In genomic region chr3:52257782-52258441, GRCm38 (mm10) we compare ENCODE assay signal across 8 mouse cellular contexts. TPM values are rescaled to one million over a fixed set of nuclear protein-coding genes. Genes with fewer than 3 reads are reported as not detected.
DNase-seq lines count a peak whose midpoint lies in the region; ATAC-seq and TF ChIP-seq lines count a peak whose summit lies in the region.

No protein-coding gene starts in this region.

- TF ChIP-seq CTCF in testis, adult 2 months (IDR thresholded peaks at IDR 0.05; ENCODE audit: control insufficient read depth, insufficient read depth, insufficient replicate concordance, low read depth, low read length) = peak; percentile 36; the same call in 1 of the 2 replicates

- H3K27ac ChIP-seq in testis, adult 2 months (ENCODE audit: control insufficient read depth, insufficient read depth, low read depth, low read length) = no peak overlapping the region
- H3K27ac ChIP-seq in intestine, embryonic 15.5 days = no peak overlapping the region
- no peak overlapping the region for H3K27ac ChIP-seq in liver, embryonic 13.5 days

- peak; percentile 71 for ATAC-seq in granulocyte monocyte progenitor cell, adult 5-6 weeks (replicated peaks; ENCODE audit: poor library complexity, severe bottlenecking)
- peak; percentile 52; the same call in 1 of the 2 replicates for ATAC-seq in intestine, embryonic 15.5 days
- ATAC-seq in liver, embryonic 13.5 days (ENCODE audit: low read depth) = no peak

- no peak for DNase-seq in testis, postnatal 14 days (ENCODE audit: low spot score)
- peak; percentile 41 to 68 for DNase-seq in cerebellum, postnatal 4 days (ENCODE audit: low spot score in 2 of 2)
- DNase-seq in liver, embryonic 13.5 days = no peak
- DNase-seq in neural tube, embryonic 10.5 days (ENCODE audit: extremely low spot score, low spot score) = peak; percentile 65
- peak; percentile 60 for DNase-seq in thymus, postnatal 0 days (ENCODE audit: low spot score)

- TF ChIP-seq POLR2A in testis, adult 2 months (IDR thresholded peaks at IDR 0.05; ENCODE audit: control insufficient read depth, low read depth, low read length) = no peak

- no peaks in the 10 kb centered on the region for H3K36me3 ChIP-seq in testis, adult 2 months (ENCODE audit: control insufficient read depth, insufficient read depth, low read length)
- no peaks in the 10 kb centered on the region for H3K36me3 ChIP-seq in intestine, embryonic 15.5 days
- H3K36me3 ChIP-seq in liver, embryonic 13.5 days = no peaks in the 10 kb centered on the region

- peak overlapping the region; percentile 26; the same call in 1 of the 2 replicates for H3K9ac ChIP-seq in intestine, embryonic 15.5 days
- no peak overlapping the region for H3K9ac ChIP-seq in liver, embryonic 13.5 days

- H3K4me3 ChIP-seq in testis, adult 2 months (ENCODE audit: control insufficient read depth, low read depth, low read length) = no peak overlapping the region
- H3K4me3 ChIP-seq in intestine, embryonic 15.5 days (replicated peaks) = peak overlapping the region; percentile 30
- no peak overlapping the region for H3K4me3 ChIP-seq in liver, embryonic 13.5 days (replicated peaks)

- no peaks in the 10 kb centered on the region for H3K9me3 ChIP-seq in intestine, embryonic 15.5 days
- no peaks in the 10 kb centered on the region for H3K9me3 ChIP-seq in liver, embryonic 13.5 days (replicated peaks)

- WGBS in intestine, embryonic 15.5 days = 11% methylated on average over 18 of the region's 18 CpGs
- 17% methylated on average over 18 of the region's 18 CpGs for WGBS in liver, embryonic 13.5 days (ENCODE audit: insufficient replicate concordance)

- peak overlapping the region; percentile 80 for H3K4me2 ChIP-seq in intestine, embryonic 15.5 days (replicated peaks)
- peak overlapping the region; percentile 49 for H3K4me2 ChIP-seq in liver, embryonic 13.5 days

- H3K4me1 ChIP-seq in testis, adult 2 months (ENCODE audit: control insufficient read depth, insufficient read depth, low read length) = 0 out of 2 replicates have a peak, but pooled peaks cover 2% of the 10 kb centered on the region
- H3K4me1 ChIP-seq in intestine, embryonic 15.5 days (replicated peaks) = peaks cover 5% of the 10 kb centered on the region; the same call in 1 of the 2 replicates
- H3K4me1 ChIP-seq in liver, embryonic 13.5 days (replicated peaks) = no peaks in the 10 kb centered on the region

- no peaks in the 10 kb centered on the region for H3K27me3 ChIP-seq in testis, adult 2 months (ENCODE audit: control insufficient read depth, insufficient read depth, low read length)
- no peaks in the 10 kb centered on the region for H3K27me3 ChIP-seq in intestine, embryonic 15.5 days (replicated peaks)
- H3K27me3 ChIP-seq in liver, embryonic 13.5 days = no peaks in the 10 kb centered on the region; the same call in 1 of the 2 replicates

RNA-seq across cellular contexts. Expression of gene Foxo1, which starts 10.2 kb away (rescaled TPM):
- polyA plus RNA-seq in testis, adult 2 months (2012; rRNA removed) = 1.7 and 2.2 TPM in 2 replicates
- 1.8 and 2.6 TPM in 2 replicates for total RNA-seq in granulocyte monocyte progenitor cell, adult 5-6 weeks (2014; fragmentation: Nextera tagmentation)
- total RNA-seq in granulocyte monocyte progenitor cell, adult 5-6 weeks (2017) = 0.39 and 0.46 TPM in 2 replicates
- 5.8 and 6.4 TPM in 2 replicates for polyA plus RNA-seq in intestine, embryonic 15.5 days (2015; fragmentation: Nextera tagmentation; extraction: Ambion mirVana)
- 1.1 TPM in 2 replicates for polyA plus RNA-seq in liver, embryonic 13.5 days (2015; fragmentation: Nextera tagmentation; extraction: Ambion mirVana)
- 7.8 and 10.1 TPM in 2 replicates for polyA plus RNA-seq in thymus, postnatal 0 days (2015; fragmentation: Nextera tagmentation; extraction: Ambion mirVana)

Comparison
In these comparisons a context has a peak if more than half of its experiments do, and no peak if none do; other contexts are left out.
1. DNase-seq: peak in cerebellum, postnatal 4 days (2 of 2), neural tube, embryonic 10.5 days (single experiment) and thymus, postnatal 0 days (single experiment); none in testis, postnatal 14 days (single experiment) and liver, embryonic 13.5 days (single experiment).